Mouse (Mus musculus) intestine, embryonic 15.5 days (tissue): Measurements from ENCODE around the gene Zbtb2. TPM values are rescaled to one million over a fixed set of nuclear protein-coding genes. Genes with fewer than 3 reads are reported as not detected.

ENCODE experiments used
- ATAC-seq: fragments of 200-750 bp; cut with Nextera tagmentation; 2 replicates; pipeline ENCODE4 v1.8.0; 2017; ENCODE audit warnings: moderate TSS enrichment, moderate library complexity
- H3K27ac ChIP-seq: fragments of 300-500 bp; sonication (generic); 2 replicates; pipeline ENCODE4 v1.5.1; 2015; ENCODE audit warnings: mild to moderate bottlenecking, inconsistent platforms
- H3K27me3 ChIP-seq: fragments of 300-500 bp; sonication (generic); replicated peaks from 2 replicates; pipeline ENCODE4 v1.6.1; 2015; ENCODE audit warnings: inconsistent platforms
- H3K36me3 ChIP-seq: fragments of 300-500 bp; sonication (generic); 2 replicates; pipeline ENCODE4 v1.6.1; 2015; ENCODE audit warnings: inconsistent platforms
- H3K4me1 ChIP-seq: fragments of 300-500 bp; sonication (generic); replicated peaks from 2 replicates; pipeline ENCODE4 v1.6.1; 2015; ENCODE audit warnings: inconsistent platforms
- H3K4me2 ChIP-seq: fragments of 300-500 bp; sonication (generic); replicated peaks from 2 replicates; pipeline ENCODE4 v1.6.1; 2015; ENCODE audit warnings: mild to moderate bottlenecking, inconsistent platforms
- H3K4me3 ChIP-seq: fragments of 300-500 bp; sonication (generic); replicated peaks from 2 replicates; pipeline ENCODE4 v1.5.1; 2015; ENCODE audit warnings: inconsistent platforms
- H3K9ac ChIP-seq: fragments of 300-500 bp; sonication (generic); 2 replicates; pipeline ENCODE4 v1.6.1; 2015; ENCODE audit warnings: inconsistent platforms
- H3K9me3 ChIP-seq: fragments of 300-500 bp; sonication (generic); 2 replicates; pipeline ENCODE4 v1.6.1; 2016; ENCODE audit warnings: inconsistent platforms
- WGBS: fragments of 180-500 bp; shearing (Covaris S2); methylation state at CpG from one replicate; pipeline ENCODE4 v1.1.7; 2015; 5-methylcytosine and 5-hydroxymethylcytosine counted together
- polyA plus RNA-seq: library from polyadenylated mRNA; unstranded; fragments of >200 nt; fragmentation: Nextera tagmentation; extraction: Ambion mirVana; gene quantifications from 2 replicates; pipeline ENCODE4 v1.2.1, GENCODE M21; 2015

Zbtb2 gene
- polyA plus RNA-seq, 1 experiment from 2014 or later: 12.0 TPM

- H3K4me1 ChIP-seq: no peaks in the 10 kb centered on the region
- no peak overlapping the region for H3K4me2 ChIP-seq
- H3K27me3 ChIP-seq: no peaks in the 10 kb centered on the region
- WGBS: 57% methylated on average over 5 of the region's 5 CpGs
- H3K4me3 ChIP-seq: no peak overlapping the region
- no peak overlapping the region for H3K9ac ChIP-seq
- peak; percentile 37 for ATAC-seq
- H3K36me3 ChIP-seq: peaks cover 19% of the 10 kb centered on the region
- no peak overlapping the region for H3K27ac ChIP-seq
- H3K9me3 ChIP-seq: no peaks in the 10 kb centered on the region
These were observed 17.1 kb upstream of the Zbtb2 start for GRCm38 (mm10) chr10:4404895-4405491.

- 0 out of 2 replicates have a peak, but pooled peaks cover 2% of the 10 kb centered on the region for H3K4me1 ChIP-seq
- WGBS: 81% methylated on average over 5 of the region's 5 CpGs
- peaks cover 16% of the 10 kb centered on the region for H3K36me3 ChIP-seq
- H3K9me3 ChIP-seq: no peaks in the 10 kb centered on the region
- H3K4me3 ChIP-seq: no peak overlapping the region
- H3K9ac ChIP-seq: no peak overlapping the region
- H3K27me3 ChIP-seq: no peaks in the 10 kb centered on the region
- no peak for ATAC-seq
- H3K4me2 ChIP-seq: no peak overlapping the region
- H3K27ac ChIP-seq: no peak overlapping the region
These were observed 10.2 kb upstream of the Zbtb2 start for GRCm38 (mm10) chr10:4398058-4398457.

- peaks cover 11% of the 10 kb centered on the region; the same call in 1 of the 2 replicates for H3K4me1 ChIP-seq
- no peak overlapping the region for H3K4me3 ChIP-seq
- no peaks in the 10 kb centered on the region for H3K27me3 ChIP-seq
- H3K9ac ChIP-seq: no peak overlapping the region
- no peak overlapping the region for H3K27ac ChIP-seq
- no peak overlapping the region for H3K4me2 ChIP-seq
- H3K36me3 ChIP-seq: peaks cover 12% of the 10 kb centered on the region
- ATAC-seq: no peak
- H3K9me3 ChIP-seq: no peaks in the 10 kb centered on the region
- 80% methylated on average over 3 of the region's 3 CpGs for WGBS
These were observed 7.4 kb upstream of the Zbtb2 start for GRCm38 (mm10) chr10:4395321-4395720.

GRCm38 (mm10) chr10:4391851-4392250 lies 3.9 kb upstream of the Zbtb2 start:
- no peak for ATAC-seq
- 43% methylated on average over 6 of the region's 6 CpGs for WGBS
- no peak overlapping the region for H3K4me2 ChIP-seq
- no peak overlapping the region for H3K9ac ChIP-seq
- no peaks in the 10 kb centered on the region for H3K27me3 ChIP-seq
- no peak overlapping the region for H3K4me3 ChIP-seq
- H3K9me3 ChIP-seq: no peaks in the 10 kb centered on the region
- H3K4me1 ChIP-seq: peaks cover 19% of the 10 kb centered on the region
- H3K36me3 ChIP-seq: peaks cover 6% of the 10 kb centered on the region
- no peak overlapping the region for H3K27ac ChIP-seq

GRCm38 (mm10) chr10:4391076-4391475 lies 3.2 kb upstream of the Zbtb2 start:
- Histone ChIP-seq H3K9me3 (no peaks in the 10 kb centered on the region), H3K9ac (no peak overlapping the region), H3K27me3 (no peaks in the 10 kb centered on the region), H3K27ac (no peak overlapping the region), H3K4me1 (peaks cover 19% of the 10 kb centered on the region), H3K36me3 (peaks cover 4% of the 10 kb centered on the region), H3K4me2 (no peak overlapping the region), H3K4me3 (no peak overlapping the region)
- no peak for ATAC-seq
- 60% methylated on average over 5 of the region's 5 CpGs for WGBS

GRCm38 (mm10) chr10:4390550-4390949 lies 2.6 kb upstream of the Zbtb2 start:
- no peak for ATAC-seq
- no peak overlapping the region for H3K4me2 ChIP-seq
- WGBS: 54% methylated on average over 2 of the region's 2 CpGs

GRCm38 (mm10) chr10:4389461-4390112 lies 1.7 kb upstream of the Zbtb2 start:
- ATAC-seq: no peak
- Histone ChIP-seq H3K27me3 (no peaks in the 10 kb centered on the region), H3K9ac (0 out of 2 replicates have a peak overlapping the region, but pooled peaks have one; percentile 98), H3K9me3 (no peaks in the 10 kb centered on the region), H3K27ac (no peak overlapping the region), H3K36me3 (no peaks in the 10 kb centered on the region), H3K4me3 (peak overlapping the region; percentile 93; the same call in 1 of the 2 replicates), H3K4me1 (peaks cover 17% of the 10 kb centered on the region), H3K4me2 (peak overlapping the region; percentile 81)
- WGBS: 61% methylated on average over 5 of the region's 5 CpGs

More at GRCm38 (mm10) chr10:4390550-4390949, 2.6 kb upstream of the Zbtb2 start:
- no peaks in the 10 kb centered on the region for H3K9me3 ChIP-seq
- H3K4me3 ChIP-seq: no peak overlapping the region
- no peak overlapping the region for H3K27ac ChIP-seq
- no peaks in the 10 kb centered on the region for H3K27me3 ChIP-seq
- H3K9ac ChIP-seq: no peak overlapping the region
- H3K36me3 ChIP-seq: no peaks in the 10 kb centered on the region; the same call in 1 of the 2 replicates
- H3K4me1 ChIP-seq: peaks cover 19% of the 10 kb centered on the region

GRCm38 (mm10) chr10:4389036-4389435 lies 1.1 kb upstream of the Zbtb2 start:
- H3K4me3 ChIP-seq: peak overlapping the region; percentile 93
- H3K9ac ChIP-seq: peak overlapping the region; percentile 98; the same call in 1 of the 2 replicates
- H3K27me3 ChIP-seq: no peaks in the 10 kb centered on the region
- no peak overlapping the region for H3K27ac ChIP-seq
- H3K9me3 ChIP-seq: no peaks in the 10 kb centered on the region
- peaks cover 17% of the 10 kb centered on the region for H3K4me1 ChIP-seq
- WGBS: 13% methylated on average over 10 of the region's 10 CpGs
- no peak for ATAC-seq
- H3K36me3 ChIP-seq: no peaks in the 10 kb centered on the region
- peak overlapping the region; percentile 81 for H3K4me2 ChIP-seq

- peak overlapping the region; percentile 99 for H3K27ac ChIP-seq
- no peaks in the 10 kb centered on the region for H3K36me3 ChIP-seq
- no peak for ATAC-seq
- no peaks in the 10 kb centered on the region for H3K27me3 ChIP-seq
- H3K9ac ChIP-seq: peak overlapping the region; percentile 98
- peak overlapping the region; percentile 81 for H3K4me2 ChIP-seq
- under 1% methylated on average over 19 of the region's 19 CpGs for WGBS
- peak overlapping the region; percentile 93 for H3K4me3 ChIP-seq
- H3K4me1 ChIP-seq: peaks cover 17% of the 10 kb centered on the region
- H3K9me3 ChIP-seq: no peaks in the 10 kb centered on the region
These were observed 457 bp upstream of the Zbtb2 start for GRCm38 (mm10) chr10:4388384-4388745.

GRCm38 (mm10) chr10:4386609-4387591 lies 1.0 kb downstream of the Zbtb2 start:
- Histone ChIP-seq H3K4me2 (peak overlapping the region; percentile 81), H3K4me1 (peaks cover 20% of the 10 kb centered on the region), H3K4me3 (peak overlapping the region; percentile 93), H3K9me3 (no peaks in the 10 kb centered on the region), H3K36me3 (no peaks in the 10 kb centered on the region), H3K9ac (peak overlapping the region; percentile 98), H3K27me3 (no peaks in the 10 kb centered on the region), H3K27ac (peak overlapping the region; percentile 99)
- ATAC-seq: peak; percentile 93
- WGBS: under 1% methylated on average over 88 of the region's 133 CpGs

GRCm38 (mm10) chr10:4384244-4384643 lies 3.7 kb downstream of the Zbtb2 start:
- no peaks in the 10 kb centered on the region for H3K36me3 ChIP-seq
- H3K27ac ChIP-seq: no peak overlapping the region
- H3K27me3 ChIP-seq: no peaks in the 10 kb centered on the region
- no peak overlapping the region for H3K4me3 ChIP-seq
- H3K9ac ChIP-seq: no peak overlapping the region
- ATAC-seq: no peak
- peaks cover 5% of the 10 kb centered on the region; the same call in 1 of the 2 replicates for H3K4me1 ChIP-seq
- no peak overlapping the region for H3K4me2 ChIP-seq
- H3K9me3 ChIP-seq: no peaks in the 10 kb centered on the region
- WGBS: 90% methylated on average over 7 of the region's 7 CpGs

- peaks cover 9% of the 10 kb centered on the region; the same call in 1 of the 2 replicates for H3K4me1 ChIP-seq
- WGBS: 71% methylated on average over 5 of the region's 5 CpGs
- no peaks in the 10 kb centered on the region for H3K27me3 ChIP-seq
- no peak overlapping the region for H3K27ac ChIP-seq
- H3K4me2 ChIP-seq: no peak overlapping the region
- no peaks in the 10 kb centered on the region for H3K36me3 ChIP-seq
- H3K9me3 ChIP-seq: no peaks in the 10 kb centered on the region
- no peak for ATAC-seq
- H3K4me3 ChIP-seq: no peak overlapping the region
- no peak overlapping the region for H3K9ac ChIP-seq
These were observed 7.2 kb downstream of the Zbtb2 start for GRCm38 (mm10) chr10:4380748-4381147.
